In genomic region chr1:20922612-20923399, GRCm38 (mm10) we compare ENCODE assay signal across 9 mouse cellular contexts. TPM values are rescaled to one million over a fixed set of nuclear protein-coding genes. Genes with fewer than 3 reads are reported as not detected.
DNase-seq lines count a peak whose midpoint lies in the region; ATAC-seq and TF ChIP-seq lines count a peak whose summit lies in the region.
"Had no signal": no experiment of that assay in that cellular context is flagged by ENCODE, and none has a peak within 500 bp of the region (broad histone marks: within the 10 kb centered on the region; RNA-seq: fewer than 3 reads in every experiment).

No protein-coding gene starts in this region.

- H3K27me3 ChIP-seq in hindbrain, embryonic 15.5 days: no peaks in the 10 kb centered on the region
- no peaks in the 10 kb centered on the region for H3K27me3 ChIP-seq in stomach, postnatal 0 days (ENCODE audit: control insufficient read depth, insufficient read depth, low read length)

- H3K9ac ChIP-seq in hindbrain, embryonic 15.5 days: no peak overlapping the region
- H3K9ac ChIP-seq in stomach, postnatal 0 days (ENCODE audit: low read length): no peak overlapping the region

- no peak overlapping the region for H3K4me3 ChIP-seq in hindbrain, embryonic 15.5 days
- no peak overlapping the region for H3K4me3 ChIP-seq in stomach, postnatal 0 days (ENCODE audit: low read depth, low read length)

- peaks cover 14% of the 10 kb centered on the region for H3K4me1 ChIP-seq in hindbrain, embryonic 15.5 days (replicated peaks)
- H3K4me1 ChIP-seq in stomach, postnatal 0 days (replicated peaks; ENCODE audit: control insufficient read depth, insufficient read depth): no peaks in the 10 kb centered on the region; the same call in 1 of the 2 replicates

- H3K4me2 ChIP-seq in hindbrain, embryonic 15.5 days: no peak overlapping the region
- peak overlapping the region; percentile 38 for H3K4me2 ChIP-seq in stomach, postnatal 0 days (replicated peaks; ENCODE audit: low read depth)

- TF ChIP-seq CTCF in stomach, postnatal 0 days (IDR thresholded peaks at IDR 0.05; ENCODE audit: low read depth): no peak

- peak overlapping the region; percentile 14; the same call in 1 of the 2 replicates for H3K27ac ChIP-seq in hindbrain, embryonic 15.5 days (replicated peaks)
- peak overlapping the region; percentile 20 for H3K27ac ChIP-seq in stomach, postnatal 0 days (replicated peaks)

- DNase-seq in frontal cortex, postnatal 25 days (ENCODE audit: low spot score in 2 of 2): no peak
- peak; percentile 11 for DNase-seq in retina, postnatal 1 day
- DNase-seq in retina, embryonic 14.5 days (ENCODE audit: low spot score): no peak
- no peak for DNase-seq in stomach, postnatal 0 days (ENCODE audit: low spot score)
- no peak for DNase-seq in ovary, postnatal 14 days (ENCODE audit: low spot score)
- DNase-seq in embryo, embryonic 10.5 days (ENCODE audit: low spot score): no peak

- H3K9me3 ChIP-seq in hindbrain, embryonic 15.5 days: no peaks in the 10 kb centered on the region
- H3K9me3 ChIP-seq in stomach, postnatal 0 days (ENCODE audit: control insufficient read depth, low read length): no peaks in the 10 kb centered on the region

- ATAC-seq in frontal cortex, adult (ENCODE audit: low TSS enrichment): peak; percentile 50
- ATAC-seq in hindbrain, embryonic 15.5 days (ENCODE audit: low FRiP score, low read depth): peak; percentile 44; the same call in 1 of the 2 replicates
- no peak for ATAC-seq in stomach, postnatal 0 days (ENCODE audit: low FRiP score, low TSS enrichment)
- ATAC-seq: CD4-positive, CD25-positive, alpha-beta regulatory T cell, adult 4 months had no signal

- TF ChIP-seq EP300 in stomach, postnatal 0 days (optimal IDR thresholded peaks at IDR 0.05): no peak

- H3K36me3 ChIP-seq in hindbrain, embryonic 15.5 days: no peaks in the 10 kb centered on the region
- no peaks in the 10 kb centered on the region for H3K36me3 ChIP-seq in stomach, postnatal 0 days (ENCODE audit: control insufficient read depth, insufficient read depth, low read length)

- WGBS in hindbrain, embryonic 15.5 days: 58% methylated on average over 11 of the region's 11 CpGs
- 31% methylated on average over 11 of the region's 11 CpGs for WGBS in stomach, postnatal 0 days

RNA-seq across cellular contexts. Expression of gene Efhc1, which starts 28.6 kb away (rescaled TPM):
- 2.9 and 3.6 TPM in 2 replicates for polyA plus RNA-seq in hindbrain, embryonic 15.5 days (2015; fragmentation: Nextera tagmentation; extraction: Ambion mirVana)
- 1.5 and 1.7 TPM in 2 replicates for polyA plus RNA-seq in stomach, postnatal 0 days (2015; fragmentation: Nextera tagmentation; extraction: Ambion mirVana)

RNA-seq across cellular contexts. Expression of gene Paqr8, which starts 32.4 kb away (rescaled TPM):
- 33.0 and 38.6 TPM in 2 replicates for polyA plus RNA-seq in hindbrain, embryonic 15.5 days (2015; fragmentation: Nextera tagmentation; extraction: Ambion mirVana)
- 10.5 and 12.1 TPM in 2 replicates for polyA plus RNA-seq in stomach, postnatal 0 days (2015; fragmentation: Nextera tagmentation; extraction: Ambion mirVana)
